Mouse (Mus musculus) kidney, embryonic 14.5 days (tissue): ENCODE measurements around the gene Fxr2. TPM values are rescaled to one million over a fixed set of nuclear protein-coding genes. Genes with fewer than 3 reads are reported as not detected.

Experiments
- ATAC-seq: fragments of 200-750 bp; cut with Nextera tagmentation; 2 replicates; pipeline ENCODE4 v1.8.0; 2017; ENCODE audit warnings: moderate number of reproducible peaks, mild to moderate bottlenecking, moderate TSS enrichment, moderate library complexity; ENCODE audit not compliant: low FRiP score, low TSS enrichment
- H3K27ac ChIP-seq: fragments of 300-500 bp; sonication (generic); 2 replicates; pipeline ENCODE4 v1.5.1; 2014; ENCODE audit warnings: low read depth, mild to moderate bottlenecking, low read length, moderate library complexity, mixed read lengths
- H3K27me3 ChIP-seq: fragments of 300-500 bp; sonication (generic); 2 replicates; pipeline ENCODE4 v1.6.1; 2014; ENCODE audit warnings: mild to moderate bottlenecking, low read length; ENCODE audit not compliant: control insufficient read depth, insufficient read depth
- H3K36me3 ChIP-seq: fragments of 300-500 bp; sonication (generic); 2 replicates; pipeline ENCODE4 v1.6.1; 2014; ENCODE audit warnings: low read length, mixed read lengths; ENCODE audit not compliant: control insufficient read depth, insufficient read depth
- H3K4me1 ChIP-seq: fragments of 300-500 bp; sonication (generic); 2 replicates; pipeline ENCODE4 v1.6.1; 2014; ENCODE audit warnings: low read length, mixed read lengths; ENCODE audit not compliant: control insufficient read depth, insufficient read depth
- H3K4me2 ChIP-seq: fragments of 300-500 bp; sonication (generic); replicated peaks from 2 replicates; pipeline ENCODE4 v1.6.1; 2014; ENCODE audit warnings: low read depth, mild to moderate bottlenecking, low read length
- H3K4me3 ChIP-seq: fragments of 300-500 bp; sonication (generic); 2 replicates; pipeline ENCODE4 v1.5.1; 2014; ENCODE audit warnings: mild to moderate bottlenecking, low read length
- H3K9ac ChIP-seq: fragments of 300-500 bp; sonication (generic); 2 replicates; pipeline ENCODE4 v1.6.1; 2014; ENCODE audit warnings: low read depth, mild to moderate bottlenecking, low read length, moderate library complexity
- H3K9me3 ChIP-seq: fragments of 300-500 bp; sonication (generic); 2 replicates; pipeline ENCODE4 v1.6.1; 2016; ENCODE audit warnings: low read length; ENCODE audit not compliant: control insufficient read depth
- WGBS: fragments of 180-500 bp; shearing (Covaris S2); extraction: QIAGEN DNeasy Blood & Tissue Kit; methylation state at CpG from one replicate; pipeline ENCODE4 v1.1.7; 2014; 5-methylcytosine and 5-hydroxymethylcytosine counted together
- polyA plus RNA-seq: library from polyadenylated mRNA; unstranded; fragments of >200 nt; fragmentation: Nextera tagmentation; extraction: Ambion mirVana; gene quantifications from 2 replicates; pipeline ENCODE4 v1.2.1, GENCODE M21; 2014

Fxr2 gene
- polyA plus RNA-seq, 1 experiment from 2014 or later = 30.7 TPM

DNA sequence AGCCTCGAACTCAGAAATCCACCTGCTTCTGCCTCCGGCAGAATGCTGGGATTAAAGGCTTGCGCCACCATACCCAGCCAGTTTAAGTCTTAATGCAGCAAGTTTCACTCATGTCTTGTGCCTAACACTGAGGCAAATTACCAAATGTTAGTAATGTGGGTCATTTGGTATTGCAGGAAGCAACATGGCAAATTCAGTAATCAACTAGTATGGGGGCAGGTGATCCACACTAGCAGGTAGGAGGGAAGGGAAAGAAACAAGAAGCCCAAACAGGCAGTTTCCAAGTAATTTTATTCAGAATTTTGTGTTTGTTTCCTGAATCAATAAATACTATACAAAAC, 33.8 kb downstream of the Fxr2 start:
- no peaks in the 10 kb centered on the region for H3K9me3 ChIP-seq

DNA sequence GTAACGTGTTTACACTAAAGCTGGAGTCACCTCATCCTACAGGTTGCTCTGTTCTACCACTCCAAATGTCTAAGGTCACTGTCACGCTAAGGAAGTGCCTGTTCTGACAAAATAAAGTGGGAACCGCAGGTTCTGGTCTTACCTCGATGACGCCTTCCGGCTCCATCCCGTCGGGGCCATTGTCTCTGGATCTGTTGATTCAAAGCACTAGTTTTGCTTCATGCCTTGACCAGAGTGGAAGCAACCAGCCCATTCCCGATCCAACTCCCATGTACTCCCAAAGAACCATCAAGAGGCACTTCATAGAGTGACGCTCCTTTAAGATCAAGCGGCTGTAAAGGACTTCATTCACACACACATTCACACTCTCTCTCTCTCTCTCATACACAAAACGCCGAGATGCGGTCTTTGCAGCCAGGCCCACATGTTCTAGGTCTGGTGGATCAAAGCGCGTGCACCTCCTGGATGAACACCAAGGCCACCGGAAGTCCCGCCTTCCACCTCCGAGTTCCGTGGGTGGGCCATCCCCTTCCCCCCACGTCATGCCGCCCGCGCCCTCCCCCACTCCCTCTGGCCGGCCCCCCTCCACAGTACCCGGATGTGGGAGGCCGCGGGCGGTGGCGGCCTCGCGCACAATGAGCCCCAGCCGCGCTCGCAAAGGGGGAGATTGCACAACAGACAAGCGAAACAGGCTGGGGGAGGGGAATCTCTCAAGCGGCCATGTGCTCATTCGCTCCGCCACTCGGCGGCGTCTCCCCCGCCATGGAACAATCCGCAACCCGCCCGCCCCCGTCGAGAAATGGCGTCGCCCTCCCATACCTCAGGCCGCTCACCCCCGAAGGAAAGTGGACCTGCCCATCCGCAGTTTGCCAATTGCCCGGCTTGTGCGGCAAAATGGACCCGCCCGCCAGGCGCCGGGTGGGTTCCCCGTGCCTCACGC, 38.3 kb downstream of the Fxr2 start:
- H3K27ac ChIP-seq = peak overlapping the region; percentile 97
- H3K27me3 ChIP-seq = no peaks in the 10 kb centered on the region
- H3K4me3 ChIP-seq = peak overlapping the region; percentile 100
- H3K4me1 ChIP-seq = peaks cover 9% of the 10 kb centered on the region; the same call in 1 of the 2 replicates
- H3K4me2 ChIP-seq = peak overlapping the region; percentile 65
- peak overlapping the region; percentile 100 for H3K9ac ChIP-seq
- WGBS = 2% methylated on average over 54 of the region's 61 CpGs
- ATAC-seq = peak; percentile 73
- H3K36me3 ChIP-seq = peaks cover 73% of the 10 kb centered on the region
- no peaks in the 10 kb centered on the region for H3K9me3 ChIP-seq

More for the DNA sequence above, 33.8 kb downstream of the Fxr2 start:
- no peak for ATAC-seq
- Histone ChIP-seq H3K27me3 (no peaks in the 10 kb centered on the region), H3K9ac (no peak overlapping the region), H3K4me2 (no peak overlapping the region), H3K36me3 (peaks cover 65% of the 10 kb centered on the region), H3K27ac (no peak overlapping the region), H3K4me3 (no peak overlapping the region), H3K4me1 (peaks cover 10% of the 10 kb centered on the region; the same call in 1 of the 2 replicates)
- 89% methylated on average over 3 of the region's 3 CpGs for WGBS

DNA sequence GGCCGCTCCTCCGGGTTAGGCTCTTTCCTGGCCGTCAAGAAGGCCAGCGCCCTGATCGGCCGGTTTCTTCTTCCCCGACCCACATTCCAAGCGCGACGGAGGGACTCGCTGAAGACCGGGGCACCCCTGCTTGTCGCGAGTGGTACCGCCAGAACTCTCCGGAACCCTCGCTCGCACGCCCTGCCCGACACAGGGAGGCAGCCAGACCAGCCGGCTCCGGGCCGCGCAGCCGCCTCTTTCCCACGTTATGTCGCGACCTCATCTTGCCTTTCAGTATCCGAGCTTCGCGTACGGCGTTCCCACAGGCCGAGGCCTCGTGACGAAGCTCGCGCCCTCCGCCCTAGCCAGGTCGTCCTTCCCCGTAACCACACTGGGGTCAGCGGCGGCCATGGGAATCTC, 38.9 kb downstream of the Fxr2 start:
- Histone ChIP-seq H3K4me2 (peak overlapping the region; percentile 65), H3K9me3 (no peaks in the 10 kb centered on the region), H3K4me1 (peaks cover 9% of the 10 kb centered on the region; the same call in 1 of the 2 replicates), H3K9ac (peak overlapping the region; percentile 100), H3K27ac (peak overlapping the region; percentile 97), H3K27me3 (no peaks in the 10 kb centered on the region), H3K4me3 (peak overlapping the region; percentile 100), H3K36me3 (peaks cover 73% of the 10 kb centered on the region)
- under 1% methylated on average over 38 of the region's 43 CpGs for WGBS
- peak; percentile 13 for ATAC-seq

DNA sequence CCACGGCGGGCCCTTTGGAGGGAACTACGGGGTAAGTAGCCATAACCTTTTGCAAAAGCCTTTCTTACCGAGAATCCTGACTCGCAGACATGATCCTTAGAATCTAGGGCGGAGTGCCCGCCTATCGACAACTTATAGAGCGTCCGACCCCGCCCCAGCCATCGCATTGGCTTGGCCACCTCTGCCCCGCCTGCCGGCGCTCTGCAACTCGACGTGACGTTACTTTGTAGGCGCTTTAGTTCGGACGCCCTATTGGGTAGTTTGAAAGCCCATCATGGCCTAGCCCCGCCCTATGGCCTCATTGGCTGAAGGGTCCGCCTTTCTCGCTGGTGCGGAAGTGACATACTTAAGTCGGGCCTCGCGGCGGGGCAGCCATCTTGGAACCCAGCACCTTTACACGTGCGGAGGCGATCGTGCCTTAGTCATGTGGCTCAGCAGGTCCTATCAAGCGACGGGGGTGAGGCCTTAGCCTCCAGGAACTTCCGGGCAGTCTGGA, 39.5 kb downstream of the Fxr2 start, which contains the start of gene Eif4a1:
TSS of gene Eif4a1 (minus strand) at position 213 of the 496 bp plus-strand sequence.
- ATAC-seq = peak; percentile 98
- H3K4me2 ChIP-seq = peak within 1 kb of the TSS; percentile 65
- under 1% methylated on average over 36 of the region's 36 CpGs for WGBS
- H3K4me3 ChIP-seq = peak within 1 kb of the TSS; percentile 100
- H3K27ac ChIP-seq = peak within 1 kb of the TSS; percentile 97
- peak within 1 kb of the TSS; percentile 100 for H3K9ac ChIP-seq
- H3K4me1 ChIP-seq = peaks cover 9% of the 10 kb centered on the region; the same call in 1 of the 2 replicates
- H3K36me3 ChIP-seq = peaks cover 78% of the 10 kb centered on the region
- no peaks in the 10 kb centered on the region for H3K27me3 ChIP-seq
- H3K9me3 ChIP-seq = no peaks in the 10 kb centered on the region

DNA sequence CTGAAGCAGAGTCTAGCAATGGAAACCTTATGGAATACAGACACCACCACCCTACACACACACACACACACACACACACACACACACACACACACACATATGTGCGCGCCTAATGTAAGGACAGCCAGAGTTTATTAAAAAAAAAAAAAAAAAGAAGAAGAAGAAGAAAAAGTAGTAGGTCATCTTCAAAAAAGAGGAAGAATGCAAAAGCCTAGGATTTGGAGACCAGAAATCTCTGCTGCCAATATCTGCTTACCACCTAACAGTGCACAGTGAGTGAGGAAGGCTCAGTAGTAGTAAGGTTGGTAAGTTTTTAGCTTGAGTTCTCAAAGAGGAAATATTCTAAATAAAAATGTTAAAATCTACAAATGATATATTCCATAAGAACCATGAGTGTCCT, 46.4 kb downstream of the Fxr2 start:
- Histone ChIP-seq H3K9ac (no peak overlapping the region), H3K9me3 (no peaks in the 10 kb centered on the region), H3K4me1 (peaks cover 12% of the 10 kb centered on the region; the same call in 1 of the 2 replicates), H3K36me3 (peaks cover 62% of the 10 kb centered on the region), H3K4me2 (no peak overlapping the region), H3K27me3 (no peaks in the 10 kb centered on the region), H3K27ac (no peak overlapping the region), H3K4me3 (no peak overlapping the region)
- WGBS = 100% methylated on average over 2 of the region's 2 CpGs
- no peak for ATAC-seq

DNA sequence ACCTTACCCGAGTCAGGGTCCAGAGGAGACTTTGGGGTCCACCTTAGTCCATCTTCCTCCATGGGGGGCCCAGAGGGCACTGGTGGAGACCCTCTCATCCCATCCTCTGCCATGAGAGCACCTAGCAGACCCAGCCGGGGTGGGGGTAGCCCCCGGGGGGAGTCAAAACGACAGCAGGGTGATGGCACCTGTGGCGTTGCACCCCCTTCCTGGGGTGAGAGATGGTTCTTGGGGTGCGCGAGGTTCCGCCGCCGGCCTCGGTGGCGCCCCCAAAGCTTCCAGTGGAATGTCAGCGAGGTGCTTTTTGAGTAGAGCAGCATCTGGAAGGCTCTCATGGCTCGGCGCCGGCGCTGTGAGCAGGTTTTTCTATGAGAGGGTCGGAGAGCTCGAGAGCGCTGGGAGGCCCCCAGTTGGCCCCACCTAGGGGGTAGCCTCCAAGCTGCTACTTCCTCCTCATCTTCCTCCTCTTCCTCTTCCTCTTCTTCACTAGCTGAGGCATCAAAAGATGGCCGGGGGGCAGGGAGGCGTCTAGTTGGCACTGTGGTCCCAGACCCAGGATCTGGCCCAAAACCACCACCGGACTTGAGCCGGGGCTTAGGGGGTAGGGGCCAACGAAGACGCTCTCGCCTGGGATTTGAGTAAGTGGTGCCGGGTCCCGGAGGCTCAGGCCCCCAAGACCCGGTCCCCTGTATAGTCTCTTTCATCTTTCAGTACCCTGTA, 47.5 kb downstream of the Fxr2 start:
- Histone ChIP-seq H3K4me2 (peak overlapping the region; percentile 72), H3K27me3 (no peaks in the 10 kb centered on the region), H3K9ac (peak overlapping the region; percentile 84), H3K4me1 (peaks cover 13% of the 10 kb centered on the region; the same call in 1 of the 2 replicates), H3K4me3 (peak overlapping the region; percentile 83; the same call in 1 of the 2 replicates), H3K36me3 (peaks cover 50% of the 10 kb centered on the region), H3K9me3 (no peaks in the 10 kb centered on the region), H3K27ac (no peak overlapping the region)
- WGBS = 94% methylated on average over 29 of the region's 30 CpGs
- ATAC-seq = no peak

DNA sequence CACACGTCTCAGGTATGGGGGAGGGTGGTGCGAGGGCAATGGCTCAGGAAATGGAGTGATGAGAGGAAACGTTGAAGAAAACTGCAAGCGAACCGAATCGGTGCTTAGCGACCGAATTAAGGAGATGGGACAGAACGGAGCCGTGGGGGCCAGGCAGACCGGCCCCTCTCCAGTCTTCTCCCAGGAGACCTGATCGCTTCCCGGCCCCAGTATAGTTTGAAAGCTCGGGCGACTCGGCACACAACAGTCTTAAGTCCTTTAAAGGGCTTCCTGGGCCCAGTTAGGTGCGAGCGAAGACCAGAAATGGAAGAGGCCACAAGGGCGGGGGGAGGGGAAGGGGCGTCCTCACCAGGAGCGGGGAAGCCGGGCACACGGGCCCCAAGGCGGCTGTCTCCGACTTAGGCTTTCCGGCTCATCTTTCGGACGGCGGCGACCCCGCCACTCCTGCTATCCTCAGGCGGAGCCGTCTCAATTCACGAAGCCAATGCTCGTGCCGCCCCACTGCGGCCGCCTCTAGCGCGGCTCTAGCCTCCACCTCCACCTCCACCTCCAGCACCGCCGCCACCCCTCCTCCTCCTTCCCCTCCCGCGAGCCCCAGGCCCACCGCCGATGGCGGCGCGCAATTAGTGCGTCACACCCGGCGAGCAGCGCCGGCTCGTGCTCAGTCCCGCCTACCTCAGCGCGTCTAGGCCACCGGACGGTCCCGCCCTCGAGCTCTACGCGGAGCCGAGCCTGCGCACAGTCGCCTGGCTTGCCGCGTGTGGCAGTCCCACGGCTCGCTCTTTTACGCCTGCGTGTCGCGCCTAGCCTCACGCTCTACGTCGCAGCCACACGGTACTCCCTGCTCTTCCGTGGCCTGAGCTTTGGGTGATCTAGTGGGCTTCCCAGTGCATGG, 48.8 kb downstream of the Fxr2 start, which contains the start of gene Senp3:
TSS of gene Senp3 (minus strand) at position 771 of the 895 bp plus-strand sequence.
- Histone ChIP-seq H3K4me2 (peak within 1 kb of the TSS; percentile 72), H3K27me3 (no peaks in the 10 kb centered on the region), H3K27ac (peak within 1 kb of the TSS; percentile 74; the same call in 1 of the 2 replicates), H3K4me1 (peaks cover 23% of the 10 kb centered on the region; the same call in 1 of the 2 replicates), H3K9ac (peak within 1 kb of the TSS; percentile 84), H3K4me3 (peak within 1 kb of the TSS; percentile 83), H3K36me3 (peaks cover 37% of the 10 kb centered on the region), H3K9me3 (no peaks in the 10 kb centered on the region)
- under 1% methylated on average over 79 of the region's 80 CpGs for WGBS
- peak; percentile 97 for ATAC-seq
